Mouse (Mus musculus): Measurements from ENCODE around the gene Ubd. TPM values are rescaled to one million over a fixed set of nuclear protein-coding genes. Genes with fewer than 3 reads are reported as not detected.
A peak's percentile ranks its signal among the peaks of the same experiment; 100 is the strongest.
"Not testable (repeated sequence)": the region's sequence is repeated elsewhere in the genome, so short reads cannot be mapped to it uniquely, and the experiment has no call there.

The Ubd gene
- polyA plus RNA-seq, 1 experiment from 2014 or later = not detected

DNA sequence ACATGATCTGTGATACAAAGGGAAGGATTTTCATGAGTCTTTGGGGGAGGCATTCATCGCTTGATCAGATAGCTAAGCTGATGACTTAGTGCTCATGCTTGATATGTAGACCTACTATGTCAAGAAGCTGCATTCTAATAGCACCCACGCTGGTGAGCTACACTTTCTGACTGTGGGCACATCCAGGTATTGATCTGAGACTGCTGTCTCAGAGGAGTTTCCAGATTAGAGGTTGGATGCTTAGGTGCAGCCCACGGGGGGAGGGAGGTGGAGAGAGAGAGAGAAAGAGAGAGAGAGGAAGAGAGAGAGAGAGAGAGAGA lies 10.2 kb downstream of the Ubd start:
- no peak for DNase-seq (ENCODE audit: low spot score)
- H3K9me3 ChIP-seq (ENCODE audit: control insufficient read depth, low read length) = no peaks in the 10 kb centered on the region
- H3K4me2 ChIP-seq (replicated peaks) = no peak overlapping the region
- no peak overlapping the region for H3K27ac ChIP-seq
- no peaks in the 10 kb centered on the region; the same call in 1 of the 2 replicates for H3K27me3 ChIP-seq (ENCODE audit: control insufficient read depth, insufficient read depth, low read length)
- WGBS = 35% methylated on average over 3 of the region's 3 CpGs
- no peaks in the 10 kb centered on the region for H3K36me3 ChIP-seq (replicated peaks; ENCODE audit: control insufficient read depth, insufficient read depth)
- no peak overlapping the region for H3K9ac ChIP-seq
- ATAC-seq (ENCODE audit: low FRiP score) = peak; percentile 57; the same call in 1 of the 2 replicates
- no peaks in the 10 kb centered on the region for H3K4me1 ChIP-seq (replicated peaks; ENCODE audit: control insufficient read depth, insufficient read depth, low read length)
- no peak overlapping the region for H3K4me3 ChIP-seq (replicated peaks; ENCODE audit: low read length)

DNA sequence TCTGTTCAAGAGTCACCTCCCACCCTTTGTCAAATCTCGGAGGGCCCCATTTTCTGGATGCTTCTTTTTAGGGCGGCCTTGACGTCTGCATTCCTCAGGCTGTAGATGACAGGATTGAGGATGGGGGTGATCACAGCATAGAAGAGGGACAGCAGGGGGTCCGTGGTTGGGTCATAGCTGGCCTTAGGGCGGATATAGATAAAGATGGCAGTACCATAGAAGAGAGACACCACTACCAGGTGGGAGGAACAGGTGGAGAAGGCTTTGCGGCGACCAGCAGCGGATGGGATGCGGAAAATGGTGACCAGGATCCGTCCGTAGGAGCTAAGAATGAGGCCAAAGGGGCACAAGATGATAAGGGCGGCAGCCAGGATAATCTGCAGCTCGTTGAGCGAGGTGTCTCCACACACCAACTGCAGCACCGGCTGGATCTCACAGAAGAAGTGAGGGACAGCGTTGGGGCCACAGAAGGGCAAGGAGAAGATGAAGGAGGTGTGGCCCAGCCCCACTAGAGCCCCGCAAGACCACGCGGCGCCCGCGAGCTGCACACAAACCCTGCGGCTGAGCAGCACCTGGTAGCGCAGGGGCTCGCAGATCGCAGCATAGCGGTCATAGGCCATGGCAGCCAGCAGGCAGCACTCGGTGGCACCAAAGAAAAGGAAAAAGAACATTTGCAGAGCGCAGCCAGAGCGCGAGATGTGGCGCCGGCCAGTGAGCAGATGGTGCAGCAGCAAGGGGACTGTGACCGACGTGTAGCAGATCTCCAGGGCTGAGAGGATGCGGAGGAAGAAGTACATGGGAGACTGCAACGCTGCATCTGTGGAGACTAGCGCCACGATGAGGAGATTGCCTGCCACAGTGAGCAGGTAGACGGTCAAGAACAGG lies 17.4 kb downstream of the Ubd start:
- peaks cover 6% of the 10 kb centered on the region; the same call in 1 of the 2 replicates for H3K27me3 ChIP-seq (ENCODE audit: control insufficient read depth, insufficient read depth, low read length)
- ATAC-seq (ENCODE audit: low FRiP score) (peak; percentile 79), DNase-seq (ENCODE audit: low spot score) (peak; percentile 29)
- peak overlapping the region; percentile 63 for H3K9ac ChIP-seq
- no peaks in the 10 kb centered on the region for H3K9me3 ChIP-seq (ENCODE audit: control insufficient read depth, low read length)
- 19% methylated on average over 40 of the region's 40 CpGs for WGBS
- H3K4me2 ChIP-seq (replicated peaks) = peak overlapping the region; percentile 58
- 0 out of 2 replicates have a peak, but pooled peaks cover 5% of the 10 kb centered on the region for H3K4me1 ChIP-seq (replicated peaks; ENCODE audit: control insufficient read depth, insufficient read depth, low read length)
- no peak overlapping the region for H3K27ac ChIP-seq
- no peaks in the 10 kb centered on the region for H3K36me3 ChIP-seq (replicated peaks; ENCODE audit: control insufficient read depth, insufficient read depth)
- H3K4me3 ChIP-seq (replicated peaks; ENCODE audit: low read length) = peak overlapping the region; percentile 38

DNA sequence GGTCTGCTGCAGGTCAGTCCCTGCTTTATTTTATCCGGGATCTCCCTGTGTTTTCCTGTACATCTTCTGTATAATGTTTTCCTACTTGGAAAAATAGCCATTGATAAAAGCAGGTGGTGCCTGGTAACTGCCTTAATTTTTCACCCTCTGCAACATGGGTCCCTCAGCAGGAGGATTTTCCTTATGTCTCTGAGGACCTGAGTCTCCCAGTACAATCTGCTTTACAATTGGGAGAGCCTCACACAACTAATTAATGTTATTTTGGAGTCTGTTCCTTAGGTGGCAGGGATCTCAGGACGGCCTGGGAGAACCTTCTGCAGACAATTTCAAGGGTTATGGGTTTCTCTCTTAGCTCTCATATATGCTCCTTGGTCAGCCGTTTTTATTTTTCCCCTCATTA lies 19.3 kb downstream of the Ubd start, which contains the start of gene Olfr95:
Olfr95 (minus strand) TSS at position 101 of the 400 bp plus-strand sequence.
- Histone ChIP-seq H3K4me2 (replicated peaks) (no peak within 1 kb of the TSS), H3K4me1 (replicated peaks; ENCODE audit: control insufficient read depth, insufficient read depth, low read length) (0 out of 2 replicates have a peak, but pooled peaks cover 5% of the 10 kb centered on the region), H3K9me3 (ENCODE audit: control insufficient read depth, low read length) (no peaks in the 10 kb centered on the region), H3K9ac (no peak within 1 kb of the TSS), H3K4me3 (replicated peaks; ENCODE audit: low read length) (no peak within 1 kb of the TSS), H3K36me3 (replicated peaks; ENCODE audit: control insufficient read depth, insufficient read depth) (no peaks in the 10 kb centered on the region), H3K27ac (no peak within 1 kb of the TSS), H3K27me3 (ENCODE audit: control insufficient read depth, insufficient read depth, low read length) (peaks cover 6% of the 10 kb centered on the region; the same call in 1 of the 2 replicates)
- 79% methylated on average over 3 of the region's 3 CpGs for WGBS
- ATAC-seq (ENCODE audit: low FRiP score) (no peak), DNase-seq (ENCODE audit: low spot score) (no peak)

DNA sequence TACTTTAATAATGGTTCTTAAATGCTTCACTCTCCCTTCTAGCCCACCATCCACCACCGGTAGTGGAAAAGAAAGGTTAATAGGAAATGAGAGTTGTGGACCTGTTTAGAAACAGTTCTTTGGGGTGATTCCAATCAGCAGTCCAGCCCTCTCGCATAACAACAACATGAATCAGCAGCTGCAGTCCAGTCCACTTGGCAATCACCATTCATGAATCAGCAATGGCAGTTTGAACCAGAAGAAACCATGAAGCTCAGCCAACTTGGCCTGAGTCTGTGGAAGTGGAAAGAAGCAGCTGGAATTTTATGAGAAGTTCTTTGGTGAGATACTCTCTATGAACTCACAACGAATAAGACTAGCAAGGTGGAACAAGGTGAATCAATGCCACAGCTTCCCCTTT lies 24.8 kb downstream of the Ubd start:
- Histone ChIP-seq H3K9me3 (ENCODE audit: control insufficient read depth, low read length) (no peaks in the 10 kb centered on the region), H3K27me3 (ENCODE audit: control insufficient read depth, insufficient read depth, low read length) (no peaks in the 10 kb centered on the region), H3K36me3 (replicated peaks; ENCODE audit: control insufficient read depth, insufficient read depth) (no peaks in the 10 kb centered on the region), H3K4me1 (replicated peaks; ENCODE audit: control insufficient read depth, insufficient read depth, low read length) (no peaks in the 10 kb centered on the region), H3K27ac (no peak overlapping the region), H3K9ac (no peak overlapping the region), H3K4me2 (replicated peaks) (no peak overlapping the region), H3K4me3 (replicated peaks; ENCODE audit: low read length) (no peak overlapping the region)
- DNase-seq (ENCODE audit: low spot score) (no peak), ATAC-seq (ENCODE audit: low FRiP score) (no peak)
- WGBS = 90% methylated on average over 3 of the region's 3 CpGs

DNA sequence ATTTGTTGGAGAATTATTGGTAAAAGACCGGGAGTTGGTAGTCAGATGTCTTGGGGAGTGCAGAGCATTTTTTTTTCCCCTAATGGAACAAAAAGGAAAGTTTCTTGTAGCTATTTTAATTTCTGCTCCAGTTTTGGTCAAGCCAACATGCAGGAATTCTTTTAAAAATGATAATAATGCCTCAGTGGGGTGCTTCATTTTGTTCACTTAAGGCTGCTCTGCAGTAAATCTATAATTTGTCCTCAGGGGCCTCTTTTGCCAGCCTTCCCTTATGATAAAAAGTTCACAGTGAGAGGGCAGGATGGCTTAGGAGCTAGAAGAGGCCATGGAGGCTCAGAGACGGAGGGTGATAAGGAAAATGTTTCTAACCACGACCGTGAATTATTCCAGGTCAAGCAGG lies 26.2 kb downstream of the Ubd start, which contains the start of gene Olfr96:
Olfr96 (plus strand) TSS at position 301 of the 400 bp plus-strand sequence.
- 67% methylated on average over 4 of the region's 4 CpGs for WGBS
- Histone ChIP-seq H3K4me1 (replicated peaks; ENCODE audit: control insufficient read depth, insufficient read depth, low read length) (no peaks in the 10 kb centered on the region), H3K9ac (no peak within 1 kb of the TSS), H3K36me3 (replicated peaks; ENCODE audit: control insufficient read depth, insufficient read depth) (no peaks in the 10 kb centered on the region), H3K9me3 (ENCODE audit: control insufficient read depth, low read length) (no peaks in the 10 kb centered on the region), H3K4me2 (replicated peaks) (no peak within 1 kb of the TSS), H3K27ac (no peak within 1 kb of the TSS), H3K4me3 (replicated peaks; ENCODE audit: low read length) (no peak within 1 kb of the TSS), H3K27me3 (ENCODE audit: control insufficient read depth, insufficient read depth, low read length) (no peaks in the 10 kb centered on the region)
- ATAC-seq (ENCODE audit: low FRiP score) (no peak), DNase-seq (ENCODE audit: low spot score) (no peak)

DNA sequence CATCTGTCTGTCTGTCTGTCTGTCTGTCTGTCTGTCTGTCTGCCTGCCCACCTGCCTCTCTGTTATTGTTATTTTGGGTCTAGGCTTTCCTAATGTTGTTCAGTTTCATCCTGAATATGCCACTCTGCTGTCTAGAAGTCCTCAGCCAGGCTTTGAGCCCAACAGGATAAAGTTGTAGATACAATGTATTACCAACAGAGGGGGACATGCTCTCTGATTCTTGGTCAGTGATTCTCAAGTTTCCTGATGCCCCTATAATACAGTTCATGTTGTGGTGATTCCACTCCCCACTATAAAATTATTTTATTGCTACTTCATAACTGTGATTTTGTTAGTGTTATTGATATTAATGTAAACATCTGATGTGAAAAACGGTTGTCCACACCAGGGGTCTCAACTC lies 28.2 kb downstream of the Ubd start:
- Histone ChIP-seq H3K4me2 (replicated peaks) (no peak overlapping the region), H3K4me3 (replicated peaks; ENCODE audit: low read length) (no peak overlapping the region), H3K27ac (no peak overlapping the region), H3K27me3 (ENCODE audit: control insufficient read depth, insufficient read depth, low read length) (no peaks in the 10 kb centered on the region), H3K9me3 (ENCODE audit: control insufficient read depth, low read length) (no peaks in the 10 kb centered on the region), H3K36me3 (replicated peaks; ENCODE audit: control insufficient read depth, insufficient read depth) (no peaks in the 10 kb centered on the region), H3K9ac (no peak overlapping the region), H3K4me1 (replicated peaks; ENCODE audit: control insufficient read depth, insufficient read depth, low read length) (no peaks in the 10 kb centered on the region)
- DNase-seq (ENCODE audit: low spot score) = no peak
- no peak for ATAC-seq (ENCODE audit: low FRiP score)
- 10% methylated on average over 1 of the region's 1 CpGs for WGBS

DNA sequence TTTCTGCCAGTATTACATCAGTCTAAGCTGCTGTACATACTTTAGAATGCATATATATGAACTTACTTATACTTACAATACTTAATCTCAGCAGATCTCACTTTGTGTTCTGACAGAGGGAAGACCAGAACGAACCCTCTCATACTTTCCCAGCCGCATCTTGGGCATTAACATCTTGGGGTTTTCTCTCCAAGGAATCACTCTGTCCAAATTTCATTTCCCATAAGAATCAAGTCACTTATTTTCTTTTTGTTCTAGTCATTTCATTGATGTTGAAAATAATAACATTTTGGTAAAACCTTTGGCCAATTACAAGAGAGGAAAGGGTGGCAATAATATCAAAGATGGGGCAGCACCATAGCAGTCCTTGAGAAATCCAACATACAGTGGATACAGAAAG lies 43.5 kb downstream of the Ubd start, which contains the start of gene Olfr97:
Olfr97 (minus strand) TSS at position 101 of the 400 bp plus-strand sequence.
- H3K9ac ChIP-seq; DNase-seq (ENCODE audit: low spot score); H3K4me2 ChIP-seq (replicated peaks); H3K9me3 ChIP-seq (ENCODE audit: control insufficient read depth, low read length); H3K27ac ChIP-seq; H3K27me3 ChIP-seq (ENCODE audit: control insufficient read depth, insufficient read depth, low read length); H3K4me3 ChIP-seq (replicated peaks; ENCODE audit: low read length); ATAC-seq (ENCODE audit: low FRiP score); H3K4me1 ChIP-seq (replicated peaks; ENCODE audit: control insufficient read depth, insufficient read depth, low read length); H3K36me3 ChIP-seq (replicated peaks; ENCODE audit: control insufficient read depth, insufficient read depth): not testable (repeated sequence)
- 94% methylated on average over 2 of the region's 2 CpGs for WGBS

DNA sequence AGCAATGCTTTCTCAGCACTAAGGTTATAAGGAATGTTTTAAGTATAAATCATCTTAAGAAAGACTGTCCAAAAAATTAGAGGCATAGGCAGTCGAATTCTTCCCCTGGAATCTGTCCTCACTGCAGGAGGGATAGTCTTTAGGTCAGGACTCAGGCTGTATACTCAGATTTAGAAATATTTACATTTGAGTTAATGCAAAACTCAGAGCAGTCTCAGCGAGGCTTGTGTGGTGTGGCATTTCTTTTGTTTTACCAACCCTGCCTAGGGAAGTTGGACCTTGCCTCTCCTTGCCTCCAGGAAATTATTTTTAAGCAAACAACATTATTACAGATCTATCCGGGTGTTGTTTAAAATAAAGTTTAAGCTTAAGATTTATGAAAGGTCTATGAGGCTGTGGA lies 48.5 kb downstream of the Ubd start:
- DNase-seq (ENCODE audit: low spot score) = no peak
- no peaks in the 10 kb centered on the region for H3K27me3 ChIP-seq (ENCODE audit: control insufficient read depth, insufficient read depth, low read length)
- no peaks in the 10 kb centered on the region for H3K9me3 ChIP-seq (ENCODE audit: control insufficient read depth, low read length)
- 58% methylated on average over 3 of the region's 3 CpGs for WGBS
- H3K4me3 ChIP-seq (replicated peaks; ENCODE audit: low read length) = no peak overlapping the region
- no peaks in the 10 kb centered on the region for H3K36me3 ChIP-seq (replicated peaks; ENCODE audit: control insufficient read depth, insufficient read depth)
- ATAC-seq (ENCODE audit: low FRiP score) = no peak
- H3K27ac ChIP-seq = no peak overlapping the region
- no peak overlapping the region for H3K9ac ChIP-seq
- H3K4me1 ChIP-seq (replicated peaks; ENCODE audit: control insufficient read depth, insufficient read depth, low read length) = no peaks in the 10 kb centered on the region
- no peak overlapping the region for H3K4me2 ChIP-seq (replicated peaks)

All from hindbrain, embryonic 14.5 days (tissue).